Mouse (Mus musculus) lung, postnatal 0 days (tissue): ENCODE data around the gene Gpn1.

Experiments
- CTCF ChIP-seq: IDR thresholded peaks from 2 replicates; pipeline ENCODE4 v1.5.1; 2016; ENCODE audit warnings: antibody characterized with exemption, mild to moderate bottlenecking
- EP300 ChIP-seq: IDR thresholded peaks from 2 replicates; pipeline ENCODE4 v1.6.1; 2016; ENCODE audit warnings: antibody characterized with exemption, mild to moderate bottlenecking, control low read depth

- TF ChIP-seq CTCF (no peak), EP300 (no peak)
Observed at GRCm38 (mm10) chr5:31492031-31492430, 2.5 kb upstream of the Gpn1 start.
